Mouse (Mus musculus): ENCODE data around the gene Fbxo34.
"Not testable (repeated sequence)": the region's sequence is repeated elsewhere in the genome, so short reads cannot be mapped to it uniquely, and the experiment has no call there.

The Fbxo34 gene

DNA sequence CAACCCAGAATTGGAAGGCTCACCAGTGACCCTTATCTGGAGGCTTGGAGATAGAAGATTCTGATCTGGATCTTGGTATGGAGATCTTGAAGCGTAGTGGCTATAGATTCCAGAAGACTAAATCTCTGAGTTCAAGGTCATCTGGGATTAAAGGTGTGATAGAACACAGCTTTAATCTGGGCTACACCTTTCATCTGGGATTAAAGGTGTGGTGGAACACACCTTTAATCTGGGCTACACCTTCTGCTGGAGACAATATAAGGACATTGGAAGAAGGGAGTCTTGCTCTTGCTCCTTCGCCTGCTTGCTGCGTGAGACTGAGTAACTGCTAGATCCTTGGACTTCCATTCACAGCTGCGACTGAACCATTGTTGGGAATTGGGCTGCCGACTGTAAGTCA is at the start of gene Fbxo34:
Gene Fbxo34, plus strand, starts transcription at position 301 of the 400 bp plus-strand sequence.
- DNase-seq (ENCODE audit: low spot score in 2 of 2): not testable (repeated sequence)

DNA sequence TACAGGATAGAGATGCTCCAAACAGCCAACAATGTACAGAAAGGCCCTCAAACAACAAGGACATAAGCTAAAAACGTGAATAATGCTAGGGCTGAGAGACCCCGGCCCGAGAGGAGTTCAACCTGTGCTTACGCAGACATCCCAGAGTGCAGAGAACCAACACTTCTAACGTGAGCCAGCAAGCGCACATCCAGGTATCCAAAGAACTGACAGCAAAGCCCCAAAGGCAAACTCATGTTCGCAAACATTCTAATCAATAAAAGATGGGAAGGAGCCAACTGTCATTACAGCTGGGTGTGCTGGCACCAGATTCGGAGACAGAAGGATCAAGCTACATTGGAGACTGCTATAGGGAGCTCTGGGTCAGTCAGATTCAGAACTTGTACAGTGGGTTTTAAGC is 47.5 kb upstream of the Fbxo34 start:
- no peak for DNase-seq (ENCODE audit: low spot score in 2 of 2)

DNA sequence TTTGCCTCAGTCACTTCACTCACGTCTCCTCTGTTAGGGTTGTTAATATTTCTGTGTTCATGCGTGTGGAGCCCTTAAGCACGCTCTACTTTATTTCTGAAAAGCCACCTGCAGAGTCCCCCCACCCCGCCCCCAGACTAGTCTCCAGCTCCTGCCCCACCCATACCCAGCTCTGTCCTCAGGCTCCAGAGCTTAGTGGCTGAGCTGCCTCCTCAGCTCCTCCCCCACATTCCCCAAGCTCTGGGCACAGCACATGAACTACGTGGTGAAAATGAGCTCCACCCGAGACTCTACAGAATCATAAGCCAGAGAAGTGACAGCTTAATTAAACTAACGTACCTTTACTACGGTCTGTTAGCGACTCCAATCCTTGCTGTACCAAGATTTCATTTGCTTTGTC is 44.2 kb upstream of the Fbxo34 start:
- DNase-seq (ENCODE audit: low spot score in 2 of 2): no peak

DNA sequence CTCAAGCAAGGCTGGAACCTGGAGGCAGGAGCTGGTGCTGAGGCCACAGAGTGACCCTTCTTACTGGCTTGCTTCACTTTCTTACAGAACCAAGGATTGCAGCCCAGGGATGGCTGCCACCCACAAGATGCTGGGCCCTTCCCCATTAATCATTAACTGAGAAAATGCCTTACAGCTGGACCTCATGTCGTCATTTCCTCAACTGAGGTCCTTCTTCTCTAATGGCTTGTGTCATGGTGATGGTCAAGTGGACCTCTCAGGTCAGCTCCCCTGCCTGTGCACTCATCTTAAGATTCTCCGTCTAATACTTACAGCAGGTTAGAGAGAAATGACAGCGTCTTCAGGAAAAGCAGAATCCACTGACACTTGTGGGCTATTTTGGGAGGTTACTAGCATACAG is 32.9 kb upstream of the Fbxo34 start:
- DNase-seq (ENCODE audit: low spot score in 2 of 2): no peak

DNA sequence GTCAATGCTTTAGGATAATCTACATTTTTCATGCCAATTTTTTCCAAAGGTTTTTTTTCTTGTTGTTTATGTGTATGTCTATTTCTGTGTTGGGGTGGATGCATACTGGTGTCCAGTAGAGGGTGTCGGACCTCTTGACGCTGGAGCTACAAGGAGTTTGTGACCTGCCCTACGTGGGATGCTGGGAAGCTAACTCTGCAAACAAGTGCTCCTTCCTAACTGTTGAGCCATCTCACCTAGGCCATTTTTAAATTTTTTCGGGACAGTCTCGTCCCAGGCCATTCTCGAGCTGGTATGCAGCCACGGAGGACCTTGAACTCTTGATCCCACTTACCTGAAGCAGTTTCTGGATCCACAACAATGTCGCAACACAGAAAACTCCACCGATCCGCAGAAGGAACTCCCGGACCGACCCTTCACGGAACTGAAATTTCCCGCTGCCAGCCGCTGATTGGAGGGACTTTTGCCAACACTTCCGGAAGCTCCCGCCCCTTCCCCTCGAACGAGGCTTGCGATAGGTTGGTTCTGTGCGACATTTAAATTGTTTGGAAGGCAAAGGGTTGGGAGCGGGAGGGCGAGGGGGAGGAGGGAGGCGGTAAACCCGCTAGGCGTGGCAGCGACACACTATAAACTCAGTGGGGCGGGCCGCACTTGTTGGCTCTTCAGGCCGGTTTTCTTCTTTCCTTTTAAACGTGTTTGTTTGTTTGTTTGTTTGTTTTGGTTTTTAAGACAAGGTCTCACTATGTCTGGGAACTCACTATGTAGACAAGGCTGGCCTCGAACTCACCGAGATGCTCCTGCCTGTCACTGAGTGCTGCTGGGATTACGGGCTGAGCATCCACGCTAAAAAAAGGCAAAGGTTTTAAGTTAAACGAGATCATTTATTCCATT is 32.2 kb upstream of the Fbxo34 start, which contains the start of gene Dlgap5:
Gene Dlgap5, minus strand, starts transcription at position 633 of the 891 bp plus-strand sequence.
- DNase-seq (ENCODE audit: low spot score in 2 of 2): peak; percentile 86 to 92

DNA sequence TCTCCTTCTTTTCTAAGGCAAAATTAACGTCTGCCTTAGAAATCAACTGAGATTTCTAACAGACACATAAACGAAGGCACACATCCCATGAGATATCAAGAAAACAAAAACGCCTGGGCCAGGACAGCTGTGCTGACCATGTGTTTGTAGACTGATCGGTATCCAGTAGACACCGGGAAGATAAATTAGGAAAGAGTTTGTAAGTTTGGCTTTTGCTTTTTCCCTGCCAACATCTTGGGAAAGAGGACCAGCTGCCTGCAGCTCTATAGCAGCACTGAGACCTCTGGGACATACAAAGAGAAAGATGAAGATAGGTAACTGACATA is 31.6 kb upstream of the Fbxo34 start:
- DNase-seq (ENCODE audit: low spot score in 2 of 2): no peak

DNA sequence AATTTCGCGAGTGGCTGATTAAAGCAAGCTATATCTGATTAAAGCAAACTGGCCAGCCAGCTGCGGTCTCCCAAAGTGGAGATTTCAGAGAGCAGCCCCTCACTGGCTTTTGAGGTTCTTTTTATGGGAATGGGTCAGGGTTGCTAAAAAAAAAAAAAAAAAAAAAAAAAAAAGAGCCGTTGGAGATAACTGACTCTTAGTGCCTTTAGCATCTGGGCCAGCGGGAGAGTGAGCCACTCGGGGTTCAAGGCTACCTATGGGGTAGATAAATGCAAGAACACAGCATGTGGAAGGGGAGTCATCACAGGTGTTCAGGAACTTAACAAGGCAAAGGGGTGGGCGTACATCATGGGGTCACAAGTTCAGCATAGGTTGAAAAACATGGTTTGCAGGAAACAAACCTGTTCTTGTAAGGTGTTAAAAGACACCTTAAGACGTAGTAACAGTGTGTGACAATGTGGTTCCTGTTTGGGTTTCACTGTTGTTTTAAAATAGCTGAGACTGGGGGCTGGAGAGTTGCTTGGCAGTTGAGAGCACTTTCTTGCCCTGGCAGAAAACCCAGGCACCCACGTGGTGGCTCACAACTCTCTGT is 31.1 kb upstream of the Fbxo34 start:
- DNase-seq (ENCODE audit: low spot score in 2 of 2): no peak

DNA sequence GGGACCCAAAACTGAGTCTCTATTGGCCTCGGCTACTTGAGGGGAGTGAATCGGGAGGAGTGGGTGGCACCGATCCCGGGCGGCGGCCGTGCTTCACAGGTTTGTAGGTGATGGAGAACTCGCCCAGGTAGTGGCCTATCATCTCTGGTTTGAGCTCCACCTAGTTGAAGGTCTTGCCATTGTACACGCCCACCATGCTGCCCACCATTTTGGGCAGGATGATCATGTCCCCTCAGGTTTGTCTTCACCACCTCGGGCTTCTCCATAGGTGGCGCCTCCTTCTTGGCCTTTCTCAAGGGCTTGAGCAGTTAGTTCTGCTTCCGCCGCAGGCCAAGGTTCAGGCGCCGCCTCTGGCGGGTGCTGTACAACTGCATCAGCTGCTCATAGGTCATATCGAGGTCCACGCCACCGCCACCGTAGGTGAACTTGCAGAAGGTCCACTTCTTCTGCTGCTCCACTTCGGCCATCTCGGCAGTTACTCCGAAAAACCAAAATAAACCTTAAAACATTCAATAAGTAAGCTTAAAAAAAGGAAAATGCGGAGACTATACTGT is 30.4 kb upstream of the Fbxo34 start:
- DNase-seq (ENCODE audit: low spot score in 2 of 2): no peak

DNA sequence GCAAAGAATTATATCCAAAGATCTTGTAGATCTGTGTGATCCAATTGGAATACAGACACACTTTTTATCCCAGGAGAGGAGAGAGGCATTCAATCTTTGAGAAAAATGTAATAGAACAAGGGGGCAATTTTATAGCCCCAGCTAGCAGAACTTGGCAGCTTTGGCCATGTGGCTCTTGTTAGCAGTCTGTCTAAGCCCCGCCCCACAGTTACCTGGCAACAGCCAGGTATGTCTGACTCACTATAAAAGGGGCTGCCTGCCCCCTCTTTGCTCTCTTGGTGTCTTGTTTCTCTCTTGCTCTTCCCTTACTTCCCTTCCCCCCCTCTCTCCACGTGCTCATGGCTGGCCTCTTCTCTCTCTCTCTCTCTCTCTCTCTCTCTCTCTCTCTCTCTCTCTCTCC is 28.6 kb upstream of the Fbxo34 start:
- DNase-seq (ENCODE audit: low spot score in 2 of 2): no peak

DNA sequence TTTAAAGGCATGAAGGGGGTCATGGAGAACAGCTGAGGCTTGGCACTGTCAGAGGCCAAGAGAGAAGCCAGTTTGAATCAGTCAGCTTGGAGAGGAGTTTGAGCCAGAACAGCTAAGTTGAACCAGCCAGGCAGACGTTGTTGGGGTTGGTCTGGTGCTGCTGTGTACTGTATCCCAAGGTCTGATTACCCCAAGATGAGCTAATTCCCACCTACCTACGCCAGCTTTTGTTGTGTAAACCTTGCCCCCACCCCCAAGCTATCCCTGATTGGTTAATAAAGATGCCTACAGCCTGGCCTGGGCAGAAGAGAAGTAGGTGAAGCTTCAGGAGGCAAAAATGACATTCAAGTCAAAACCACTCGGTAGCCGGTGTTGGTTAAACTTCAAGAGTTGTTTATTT is 27.8 kb upstream of the Fbxo34 start:
- DNase-seq (ENCODE audit: low spot score in 2 of 2): no peak

DNA sequence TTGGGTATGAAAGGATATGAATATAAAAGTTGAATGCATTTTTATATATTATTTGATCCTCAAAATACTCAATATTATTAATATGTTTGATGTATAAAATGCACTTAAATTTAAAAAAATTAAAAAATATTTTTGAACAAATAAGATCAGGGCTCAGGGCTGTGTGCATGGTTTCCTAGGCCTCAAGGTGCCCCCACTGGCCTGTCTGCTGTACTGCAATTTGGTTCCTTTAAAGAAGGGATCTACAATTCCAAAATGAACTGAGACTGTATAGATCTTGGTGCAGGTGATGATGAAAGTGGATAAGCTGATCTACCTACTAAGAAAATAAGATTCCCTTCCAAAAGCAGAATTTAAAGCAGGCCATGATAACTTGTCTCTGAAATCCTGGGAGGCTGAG is 17.2 kb upstream of the Fbxo34 start:
- DNase-seq (ENCODE audit: low spot score in 2 of 2): no peak

DNA sequence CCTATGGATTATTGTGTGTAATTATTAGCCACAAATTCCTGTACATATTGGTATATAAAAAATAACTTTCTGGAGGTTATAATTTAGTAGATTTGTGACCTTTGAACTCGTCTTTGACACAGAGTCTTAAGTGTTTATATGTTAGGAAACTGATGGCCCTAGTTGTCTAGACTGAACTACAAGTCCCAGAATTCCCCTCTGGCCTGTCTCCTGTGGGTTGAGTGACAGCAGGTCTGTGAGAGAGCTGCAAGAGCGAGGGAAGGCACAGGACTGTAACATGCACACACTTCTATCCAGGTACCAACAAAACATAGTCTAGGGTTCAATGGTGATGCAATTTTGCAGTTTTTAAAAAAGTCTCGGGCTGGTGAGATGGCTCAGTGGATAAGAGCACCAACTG is 11.3 kb upstream of the Fbxo34 start:
- no peak for DNase-seq (ENCODE audit: low spot score in 2 of 2)

DNA sequence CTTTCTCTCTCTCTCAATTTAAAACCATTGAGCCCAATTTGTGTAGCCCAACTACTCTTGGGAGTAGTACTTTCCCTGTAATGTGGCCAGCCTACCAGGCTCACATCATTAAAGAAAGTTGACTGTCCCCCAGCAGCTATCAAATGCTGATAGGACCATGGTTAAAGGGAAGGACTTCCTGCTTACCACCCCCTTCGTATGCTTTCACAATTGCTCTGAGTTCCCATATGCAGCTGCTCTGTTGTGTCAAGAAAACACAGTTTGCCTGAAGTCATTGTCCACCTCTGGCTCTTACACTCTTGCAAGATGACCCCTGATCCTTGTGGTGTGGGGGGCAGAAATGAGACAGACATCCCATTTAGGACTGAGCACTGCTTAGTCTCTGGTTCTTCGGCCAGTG is 5.3 kb upstream of the Fbxo34 start:
- no peak for DNase-seq (ENCODE audit: low spot score in 2 of 2)

DNA sequence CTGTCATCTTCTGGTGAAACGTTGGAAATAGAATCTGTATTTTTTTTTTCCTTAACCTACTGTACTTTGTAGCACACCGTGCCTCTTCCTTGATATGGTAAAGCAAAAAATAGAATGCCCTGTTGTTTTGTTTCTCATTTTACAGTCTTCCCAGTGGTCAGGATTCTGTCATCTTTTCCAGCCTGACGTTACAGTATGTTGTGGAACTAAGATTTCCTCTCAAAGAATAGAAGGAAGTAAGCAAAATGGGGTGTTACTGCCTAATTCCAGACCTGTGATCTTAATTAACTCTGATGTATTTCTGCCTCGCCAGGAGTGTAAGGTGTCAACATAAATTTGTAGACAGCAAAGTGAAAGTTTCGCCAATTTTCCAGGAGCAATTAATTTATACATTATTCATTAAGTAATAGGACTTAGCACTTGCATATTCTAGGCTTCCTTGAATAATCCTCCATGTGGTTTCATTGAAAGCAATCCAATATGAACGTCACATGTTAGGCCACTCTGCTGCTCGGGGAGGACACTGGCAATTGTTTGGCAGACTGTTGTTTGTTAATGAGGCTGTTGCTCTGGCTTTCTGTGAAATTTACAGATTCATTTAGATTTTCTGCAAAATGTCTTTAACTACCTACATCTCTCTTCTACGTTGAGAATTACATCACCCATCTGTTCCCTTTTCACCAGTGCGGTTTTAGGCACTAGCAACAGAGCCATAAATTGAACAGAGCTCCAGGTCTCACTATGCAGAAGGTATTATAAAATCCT is 4.7 kb upstream of the Fbxo34 start:
- DNase-seq (ENCODE audit: low spot score in 2 of 2): no peak

DNA sequence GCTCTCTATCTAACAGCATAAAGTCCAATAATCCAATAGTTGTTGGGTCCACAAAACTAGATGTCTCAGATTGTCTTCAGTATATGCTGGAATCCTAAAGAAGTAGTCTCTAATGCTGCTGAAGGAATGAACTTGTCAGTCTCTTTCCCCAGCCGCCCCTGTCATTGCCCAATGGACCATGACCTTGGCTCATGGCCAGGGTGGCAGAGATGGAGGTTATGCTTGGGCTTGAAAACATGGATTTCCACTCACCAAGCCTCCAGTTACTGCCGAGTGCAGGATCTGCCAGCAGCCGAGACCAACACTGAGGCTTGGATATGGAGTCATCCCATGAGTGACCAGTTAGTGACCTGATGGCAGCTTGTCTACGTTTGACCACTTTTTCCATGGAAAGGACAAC is 9.3 kb downstream of the Fbxo34 start:
- peak in 1 of 2 experiments; percentile 58 for DNase-seq (ENCODE audit: low spot score in 2 of 2)

DNA sequence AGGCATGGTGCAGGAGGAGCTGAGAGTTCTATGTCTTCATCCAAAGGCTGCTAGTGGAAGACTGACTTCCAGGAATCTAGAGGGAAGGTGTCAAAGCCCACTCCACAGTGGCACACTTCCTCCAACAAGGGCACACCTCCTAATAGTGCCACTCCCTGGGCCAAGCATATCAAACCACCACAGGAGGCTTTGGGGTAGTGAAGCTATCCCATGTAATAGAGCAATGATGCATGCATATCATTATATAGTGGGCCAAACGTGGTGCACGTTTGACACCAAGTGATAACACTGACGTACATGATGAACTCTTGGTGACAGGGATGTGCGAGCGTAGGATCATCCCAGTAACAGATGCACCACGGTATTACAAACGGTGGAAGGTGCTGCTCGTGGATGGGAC is 11.8 kb downstream of the Fbxo34 start:
- DNase-seq (ENCODE audit: low spot score in 2 of 2): no peak

DNA sequence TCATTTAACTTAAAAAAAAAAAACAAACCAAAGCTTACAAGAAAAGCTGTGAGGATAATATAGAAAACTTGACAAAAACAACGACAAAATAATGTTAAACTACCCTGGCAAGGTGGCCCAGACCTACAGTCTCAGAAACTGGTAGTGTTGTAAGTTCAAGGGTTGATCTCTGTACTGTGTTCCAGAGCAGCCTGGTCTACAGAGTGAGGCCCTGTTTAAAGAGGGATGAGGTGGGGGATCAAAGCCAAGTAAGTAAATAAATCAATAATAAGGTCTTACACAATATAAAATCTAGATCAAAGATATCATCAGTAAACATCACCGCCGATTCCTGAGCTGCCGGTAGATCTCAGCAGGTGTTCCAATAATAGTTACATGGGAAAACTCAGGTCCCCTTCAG is 12.2 kb downstream of the Fbxo34 start:
- no peak for DNase-seq (ENCODE audit: low spot score in 2 of 2)

DNA sequence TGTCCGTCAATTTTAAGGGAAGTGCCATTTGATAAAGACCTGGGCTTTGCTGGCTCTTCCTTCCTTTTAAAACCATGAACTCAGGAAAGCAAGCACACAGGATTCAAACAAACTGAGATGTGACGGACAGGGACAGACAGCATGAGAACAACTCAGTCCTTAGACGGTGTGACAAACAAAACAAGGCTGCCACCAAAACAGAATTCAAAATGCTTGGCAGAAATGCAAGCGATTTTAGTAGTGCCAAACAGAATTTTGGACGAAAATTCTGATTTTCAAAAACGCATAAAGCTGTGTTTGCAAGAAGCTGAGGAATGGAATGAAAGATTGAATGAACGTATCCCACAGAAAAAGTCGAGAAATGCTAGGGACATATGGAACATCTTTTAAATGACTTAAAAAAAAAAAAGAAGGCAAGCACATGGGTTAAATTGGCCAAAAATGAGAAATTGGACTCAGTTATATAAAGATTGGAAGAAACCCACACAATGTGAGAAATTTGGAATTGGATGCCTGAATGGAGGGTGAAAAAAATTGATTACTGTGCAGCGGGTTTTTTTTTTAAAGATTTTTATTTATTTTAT is 12.7 kb downstream of the Fbxo34 start:
- no peak for DNase-seq (ENCODE audit: low spot score in 2 of 2)

DNA sequence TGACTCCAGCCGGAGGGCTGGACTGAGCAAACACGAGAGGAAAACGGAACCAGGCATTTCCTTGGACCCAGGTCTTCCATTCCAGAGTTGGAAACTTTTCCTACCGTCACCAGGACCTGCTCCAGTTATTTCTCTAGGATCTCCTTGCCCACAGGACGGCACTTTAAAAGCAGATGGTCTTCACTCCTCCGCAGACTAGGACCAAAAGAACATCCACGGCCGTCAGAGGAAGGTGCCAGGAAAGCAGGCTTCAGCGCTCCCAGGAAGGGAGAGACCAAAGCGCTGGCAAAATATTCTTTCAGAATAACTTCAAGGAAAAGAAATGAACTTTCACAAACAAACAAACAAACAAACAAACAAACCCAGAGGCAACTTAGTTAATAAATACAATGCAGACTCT is 14.2 kb downstream of the Fbxo34 start:
- no peak for DNase-seq (ENCODE audit: low spot score in 2 of 2)

DNA sequence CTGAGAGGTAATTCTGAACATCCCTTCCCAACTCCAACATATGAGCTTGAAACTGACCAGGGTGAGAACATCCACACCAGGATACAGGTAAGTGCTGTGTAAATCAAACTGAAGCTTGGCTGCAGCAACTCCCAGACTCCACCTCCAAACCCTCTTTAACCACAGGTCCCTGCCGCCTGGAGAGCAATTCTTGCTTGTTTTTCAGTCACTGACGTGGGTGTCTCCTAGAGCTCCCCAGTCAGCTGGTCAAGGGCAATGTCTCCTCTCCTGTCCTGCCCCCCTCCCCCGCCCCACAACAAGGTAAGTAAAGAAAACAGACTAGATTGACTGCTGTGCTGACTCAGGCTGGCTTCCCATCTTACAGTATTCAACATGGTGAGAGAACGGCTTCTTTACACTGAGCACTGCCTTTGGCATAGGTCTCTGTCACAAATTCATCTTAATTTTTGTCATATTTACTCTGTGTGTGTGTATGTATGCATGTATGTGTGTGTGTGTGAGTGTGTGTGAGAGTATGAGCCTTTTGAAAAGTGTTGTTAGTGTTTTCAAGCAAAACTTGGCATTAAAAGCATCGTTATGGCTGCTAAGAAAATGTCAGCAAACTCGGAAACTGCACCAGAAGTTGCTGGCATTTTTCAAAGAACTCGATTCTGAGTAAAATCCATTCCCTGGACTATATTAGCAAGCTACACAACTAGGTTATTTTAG is 15.4 kb downstream of the Fbxo34 start:
- DNase-seq (ENCODE audit: low spot score in 2 of 2): no peak

DNA sequence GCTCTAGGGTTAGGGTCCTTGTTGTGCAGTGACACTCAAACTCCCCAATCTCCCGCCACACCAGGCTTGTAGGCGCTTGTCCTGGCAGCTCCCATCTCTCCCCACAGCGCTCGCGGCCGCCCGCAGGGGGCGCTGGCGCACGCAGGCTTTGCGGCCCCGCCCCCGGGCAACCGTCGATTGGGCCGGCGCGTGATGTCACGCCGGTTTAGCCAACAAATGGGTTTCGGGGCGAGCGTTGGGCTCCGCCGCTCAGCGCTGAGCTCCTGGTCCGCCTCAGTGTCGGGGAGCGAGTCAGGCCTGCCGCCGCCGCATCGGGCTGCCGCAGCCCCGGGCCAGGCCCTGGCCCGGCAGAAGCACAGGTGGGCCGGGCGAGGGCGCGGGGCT is 22.1 kb downstream of the Fbxo34 start:
- DNase-seq (ENCODE audit: low spot score in 2 of 2): peak; percentile 94

Measured in urinary bladder, postnatal 4 days (tissue).